Mouse (Mus musculus) MEL (cell line): ENCODE data around the gene Mettl16.

Experiments
- CTCF ChIP-seq, 3 experiments: IDR thresholded peaks in 2 of 3; conservative IDR thresholded peaks in 1 of 3; 2 replicates each; pipeline ENCODE4 v1.5.1; 2011 to 2012; ENCODE audit warnings: low read length in 3 of 3, low read depth in 2 of 3, mild to moderate bottlenecking in 2 of 3, improper control_type of control experiment in 1 of 3, inconsistent platforms in 1 of 3, mixed read lengths in 1 of 3, moderate library complexity in 1 of 3; ENCODE audit not compliant: control insufficient read depth in 1 of 3, insufficient read depth in 1 of 3, poor library complexity in 1 of 3, severe bottlenecking in 1 of 3
- EP300 ChIP-seq, 2 experiments: IDR thresholded peaks; 2 replicates each; pipeline ENCODE4 v1.6.1; 2011; ENCODE audit warnings: improper control_type of control experiment in 2 of 2, low read length in 2 of 2, low read depth in 1 of 2, mild to moderate bottlenecking in 1 of 2
- ETS1 ChIP-seq: IDR thresholded peaks from 2 replicates; pipeline ENCODE4 v1.6.1; 2012; ENCODE audit warnings: low read depth, mild to moderate bottlenecking, inconsistent platforms, low read length, improper control_type of control experiment, moderate library complexity
- GATA1 ChIP-seq: IDR thresholded peaks from 2 replicates; pipeline ENCODE4 v1.6.1; 2011; ENCODE audit warnings: low read depth, low read length, improper control_type of control experiment
- MAX ChIP-seq: IDR thresholded peaks from 2 replicates; pipeline ENCODE4 v1.6.1; 2011; ENCODE audit warnings: low read length, improper control_type of control experiment
- NELFE ChIP-seq: IDR thresholded peaks from 2 replicates; pipeline ENCODE4 v1.6.1; 2011; ENCODE audit warnings: low read depth, low read length, improper control_type of control experiment
- POLR2A ChIP-seq, 2 experiments: IDR thresholded peaks; 2 replicates each; pipeline ENCODE4 v1.6.1; 2011 to 2012; ENCODE audit warnings: low read length in 2 of 2, mild to moderate bottlenecking in 2 of 2, control low read depth in 1 of 2, improper control_type of control experiment in 1 of 2, low read depth in 1 of 2, moderate library complexity in 1 of 2; ENCODE audit not compliant: control insufficient read depth in 1 of 2, insufficient read depth in 1 of 2, poor library complexity in 1 of 2
- POLR2AphosphoS5 ChIP-seq: IDR thresholded peaks from 2 replicates; pipeline ENCODE4 v1.6.1; 2012; ENCODE audit warnings: low read depth, borderline replicate concordance, mild to moderate bottlenecking, inconsistent platforms, low read length, moderate library complexity, mixed read lengths
- RAD21 ChIP-seq: IDR thresholded peaks from 2 replicates; pipeline ENCODE4 v1.6.1; 2011; ENCODE audit warnings: mild to moderate bottlenecking, low read depth, low read length, improper control_type of control experiment
- RCOR1 ChIP-seq: IDR thresholded peaks from 2 replicates; pipeline ENCODE4 v1.6.1; 2012; ENCODE audit warnings: low read depth, mild to moderate bottlenecking, inconsistent platforms, low read length, improper control_type of control experiment
- SMC3 ChIP-seq: IDR thresholded peaks from 2 replicates; pipeline ENCODE4 v1.6.1; 2011; ENCODE audit warnings: low read depth, low read length, improper control_type of control experiment
- TCF12 ChIP-seq: IDR thresholded peaks from 2 replicates; pipeline ENCODE4 v1.6.1; 2014; ENCODE audit warnings: low read depth, mild to moderate bottlenecking, inconsistent platforms, low read length, improper control_type of control experiment, moderate library complexity
- ZC3H11A ChIP-seq: IDR thresholded peaks from 2 replicates; pipeline ENCODE4 v1.6.1; 2012; ENCODE audit warnings: low read depth, mild to moderate bottlenecking, inconsistent platforms, low read length, improper control_type of control experiment

DNA sequence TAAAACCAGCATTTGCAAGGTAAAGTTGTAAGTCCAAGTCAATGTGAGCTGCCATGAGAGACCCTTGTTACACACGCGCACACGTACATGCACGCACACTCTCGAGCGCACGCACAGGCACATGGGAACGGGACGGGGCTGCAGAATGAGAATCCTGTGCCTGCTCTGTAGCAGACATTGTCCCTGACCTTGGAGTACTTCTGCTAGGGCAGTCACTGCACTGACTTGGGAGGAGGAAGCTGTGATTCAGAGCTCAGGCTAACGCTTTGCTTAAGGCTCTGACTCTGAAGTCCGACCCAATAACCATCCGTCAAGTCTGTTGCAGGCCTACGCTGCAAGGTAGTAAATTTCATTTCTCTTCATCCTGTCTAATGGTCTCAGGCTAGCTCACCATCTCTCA lies 21.4 kb upstream of the Mettl16 start:
- TF ChIP-seq TCF12 (no peak), CTCF (IDR thresholded peaks at IDR 0.05 in 2 of 3, conservative IDR thresholded peaks at IDR 0.05 in 1 of 3; ENCODE audit: control insufficient read depth in 1 of 3, insufficient read depth in 1 of 3, low read depth in 2 of 3, low read length in 3 of 3, poor library complexity in 1 of 3, severe bottlenecking in 1 of 3) (no peak), ZC3H11A (no peak), SMC3 (no peak), EP300 (IDR thresholded peaks at IDR 0.05; ENCODE audit: low read depth in 1 of 2, low read length in 2 of 2) (no peak), NELFE (no peak), POLR2AphosphoS5 (no peak), RCOR1 (no peak), MAX (no peak), POLR2A (IDR thresholded peaks at IDR 0.05; ENCODE audit: control insufficient read depth in 1 of 2, insufficient read depth in 1 of 2, low read depth in 1 of 2, low read length in 2 of 2, poor library complexity in 1 of 2) (no peak), RAD21 (no peak), GATA1 (no peak), ETS1 (no peak)
